23 mouse cellular contexts compared by ENCODE assay signal in the genomic region with DNA sequence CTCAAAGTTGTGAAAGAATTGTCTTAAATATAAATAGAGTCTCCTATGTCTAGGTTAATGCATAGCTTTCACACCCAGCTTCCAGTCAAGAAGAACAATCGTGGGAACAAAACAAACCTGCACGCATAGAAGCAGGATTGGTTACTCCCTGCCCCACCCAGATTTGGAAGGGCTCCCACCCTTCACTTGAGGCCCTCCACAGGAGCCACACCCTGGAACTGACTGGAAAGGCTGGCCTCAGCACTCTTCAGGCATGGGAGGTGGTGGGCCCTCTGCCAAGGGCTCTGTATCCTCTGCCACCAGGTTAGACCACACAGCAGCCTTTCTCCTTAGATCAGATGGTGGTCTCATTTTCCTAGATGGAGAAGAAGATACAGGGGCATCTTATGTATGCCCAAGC. TPM values are rescaled to one million over a fixed set of nuclear protein-coding genes. Genes with fewer than 3 reads are reported as not detected.
DNase-seq lines count a peak whose midpoint lies in the region; ATAC-seq and TF ChIP-seq lines count a peak whose summit lies in the region.
"Had no signal": no experiment of that assay in that cellular context is flagged by ENCODE, and none has a peak within 500 bp of the region (broad histone marks: within the 10 kb centered on the region; RNA-seq: fewer than 3 reads in every experiment).

No protein-coding gene starts in this region.

- 72% methylated on average over 2 of the region's 2 CpGs for WGBS in lung, embryonic 16.5 days
- 50% methylated on average over 2 of the region's 2 CpGs for WGBS in stomach, postnatal 0 days

- H3K9me3 ChIP-seq in lung, embryonic 16.5 days (ENCODE audit: control insufficient read depth, low read length): no peaks in the 10 kb centered on the region
- no peaks in the 10 kb centered on the region for H3K9me3 ChIP-seq in stomach, postnatal 0 days (ENCODE audit: control insufficient read depth, low read length)
- H3K9me3 ChIP-seq: forebrain, embryonic 10.5 days; heart, embryonic 13.5 days; limb, embryonic 13.5 days; midbrain, embryonic 12.5 days had no signal

- no peaks in the 10 kb centered on the region for H3K36me3 ChIP-seq in lung, embryonic 16.5 days (ENCODE audit: control insufficient read depth, insufficient read depth, low read length)
- H3K36me3 ChIP-seq in stomach, postnatal 0 days (ENCODE audit: control insufficient read depth, insufficient read depth, low read length): no peaks in the 10 kb centered on the region
- H3K36me3 ChIP-seq: forebrain, embryonic 10.5 days; heart, embryonic 13.5 days; limb, embryonic 13.5 days; midbrain, embryonic 12.5 days had no signal

- H3K4me1 ChIP-seq in lung, embryonic 16.5 days (replicated peaks; ENCODE audit: control insufficient read depth, insufficient read depth, low read length): peaks cover 3% of the 10 kb centered on the region; the same call in 1 of the 2 replicates
- 0 out of 2 replicates have a peak, but pooled peaks cover 4% of the 10 kb centered on the region for H3K4me1 ChIP-seq in stomach, postnatal 0 days (replicated peaks; ENCODE audit: control insufficient read depth, insufficient read depth)
- H3K4me1 ChIP-seq: midbrain, embryonic 12.5 days had no signal

- no peak for TF ChIP-seq EP300 in stomach, postnatal 0 days (optimal IDR thresholded peaks at IDR 0.05)

- no peak overlapping the region for H3K4me3 ChIP-seq in lung, embryonic 16.5 days (ENCODE audit: low read length)
- H3K4me3 ChIP-seq in stomach, postnatal 0 days (ENCODE audit: low read depth, low read length): no peak overlapping the region
- H3K4me3 ChIP-seq: forebrain, embryonic 10.5 days; heart, adult 2 months; heart, embryonic 13.5 days; limb, embryonic 13.5 days; midbrain, embryonic 12.5 days had no signal

- H3K27ac ChIP-seq in lung, embryonic 16.5 days (ENCODE audit: low read length): no peak overlapping the region
- no peak overlapping the region for H3K27ac ChIP-seq in stomach, postnatal 0 days (replicated peaks)
- H3K27ac ChIP-seq: forebrain, embryonic 10.5 days; heart, adult 2 months; heart, embryonic 13.5 days; hindbrain, embryonic 14.5 days; limb, embryonic 13.5 days; midbrain, embryonic 12.5 days had no signal

- no peak for DNase-seq in lung, postnatal 25 days (ENCODE audit: low spot score)
- peak; percentile 5 for DNase-seq in R1 (ENCODE audit: low read depth, low spot score)
- DNase-seq in lung, postnatal 14 days: peak; percentile 7
- peak; percentile 54 for DNase-seq in stomach, postnatal 0 days (ENCODE audit: low spot score)
- DNase-seq in heart, adult 18-20 months: no peak
- DNase-seq in layer of hippocampus, adult 9-11 months: no peak
- DNase-seq: adrenal gland, postnatal 25 days; cerebellum, adult 8-10 months; forebrain, postnatal 0 days; gastrocnemius, postnatal 14 days; heart, adult 2 months; heart, postnatal 14 days; kidney, adult 9 months; kidney, postnatal 25 days; thymus, postnatal 14 days had no signal

- H3K9ac ChIP-seq in lung, embryonic 16.5 days (ENCODE audit: low read length): no peak overlapping the region
- no peak overlapping the region for H3K9ac ChIP-seq in stomach, postnatal 0 days (ENCODE audit: low read length)
- H3K9ac ChIP-seq: forebrain, postnatal 0 days; heart, embryonic 13.5 days; hindbrain, embryonic 14.5 days; limb, embryonic 13.5 days; midbrain, embryonic 12.5 days had no signal

- H3K27me3 ChIP-seq in lung, embryonic 16.5 days (ENCODE audit: control insufficient read depth, insufficient read depth, low read depth, low read length): no peaks in the 10 kb centered on the region
- H3K27me3 ChIP-seq in stomach, postnatal 0 days (ENCODE audit: control insufficient read depth, insufficient read depth, low read length): no peaks in the 10 kb centered on the region
- H3K27me3 ChIP-seq: CH12.LX; limb, embryonic 13.5 days; midbrain, embryonic 12.5 days had no signal

- peak; percentile 78 for ATAC-seq in lung, embryonic 16.5 days (ENCODE audit: low read depth)
- peak; percentile 57; the same call in 1 of the 2 replicates for ATAC-seq in stomach, postnatal 0 days (ENCODE audit: low FRiP score, low TSS enrichment)
- ATAC-seq: forebrain, postnatal 0 days; inflammation-experienced regulatory T-cells, adult 6 months had no signal

- TF ChIP-seq CTCF in stomach, postnatal 0 days (IDR thresholded peaks at IDR 0.05; ENCODE audit: low read depth): no peak

- H3K4me2 ChIP-seq in lung, embryonic 16.5 days (ENCODE audit: low read depth, low read length): no peak overlapping the region
- H3K4me2 ChIP-seq in stomach, postnatal 0 days (replicated peaks; ENCODE audit: low read depth): no peak overlapping the region
- H3K4me2 ChIP-seq: heart, embryonic 13.5 days; hindbrain, embryonic 14.5 days; limb, embryonic 13.5 days; midbrain, embryonic 12.5 days had no signal

RNA-seq across cellular contexts. Expression of gene Perp, which starts 26.2 kb away (rescaled TPM):
- 51.9 and 53.4 TPM in 2 replicates for polyA plus RNA-seq in lung, embryonic 16.5 days (2015; fragmentation: Nextera tagmentation; extraction: Ambion mirVana)
- 1,093 and 1,120 TPM in 2 replicates for polyA plus RNA-seq in stomach, postnatal 0 days (2015; fragmentation: Nextera tagmentation; extraction: Ambion mirVana)
- total RNA-seq in heart, adult 18-20 months (2021): 100 to 1,000 TPM in 1 of 2 experiments, 10 to 100 TPM in 1; 97.1 to 115 TPM

Comparison
In these comparisons a context has a peak if more than half of its experiments do, and no peak if none do; other contexts are left out.
1. DNase-seq: peak in R1 (single experiment), lung, postnatal 14 days (single experiment) and stomach, postnatal 0 days (single experiment); none in lung, postnatal 25 days (single experiment), heart, adult 18-20 months (0 of 2) and layer of hippocampus, adult 9-11 months (single experiment).
2. RNA of gene Perp, which starts 26.2 kb away (polyA plus RNA-seq): 1,093 to 1,120 TPM in stomach, postnatal 0 days; 51.9 to 53.4 TPM in lung, embryonic 16.5 days; every median in the first group is over 10 times any median in the second.